Mouse (Mus musculus): Measurements from ENCODE around the gene Gm42906. TPM values are rescaled to one million over a fixed set of nuclear protein-coding genes. Genes with fewer than 3 reads are reported as not detected.

Gene Gm42906
- polyA plus RNA-seq, 1 experiment from 2014 or later: not detected

DNA sequence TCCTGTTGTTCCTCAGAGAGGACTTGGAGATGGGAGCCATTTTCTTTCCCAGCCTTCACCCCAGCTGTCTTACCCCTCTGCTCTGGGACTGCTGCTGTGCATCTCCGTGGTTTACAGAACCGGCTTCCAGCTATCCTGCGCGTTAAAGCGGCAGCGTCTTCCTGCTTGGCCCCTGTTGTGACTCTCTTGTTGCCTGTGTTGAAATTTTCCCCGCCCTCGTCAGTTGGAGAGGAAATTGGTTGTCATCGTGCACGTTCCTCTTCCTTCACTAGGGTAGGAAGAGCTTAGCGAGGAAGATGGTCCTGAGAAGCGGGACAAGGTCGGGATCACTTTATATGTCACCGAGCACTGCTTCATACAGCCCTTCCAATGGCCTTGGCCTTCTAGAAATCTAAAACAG, 407.1 kb downstream of the Gm42906 start:
- WGBS: 82% methylated on average over 14 of the region's 14 CpGs
- H3K9ac ChIP-seq (ENCODE audit: low read length): no peak overlapping the region
- H3K4me2 ChIP-seq: no peak overlapping the region
- H3K4me1 ChIP-seq (ENCODE audit: control insufficient read depth, insufficient read depth, low read length): 0 out of 2 replicates have a peak, but pooled peaks cover 3% of the 10 kb centered on the region
- H3K27ac ChIP-seq (ENCODE audit: low read depth, low read length): no peak overlapping the region
- H3K36me3 ChIP-seq (ENCODE audit: control insufficient read depth, insufficient read depth, low read length): no peaks in the 10 kb centered on the region
- no peak for DNase-seq (ENCODE audit: low spot score, missing footprints)
- H3K4me3 ChIP-seq (ENCODE audit: low read depth, low read length): no peak overlapping the region
- no peaks in the 10 kb centered on the region for H3K9me3 ChIP-seq (ENCODE audit: control insufficient read depth, low read length)
- no peak for ATAC-seq (ENCODE audit: low FRiP score)
- no peaks in the 10 kb centered on the region for H3K27me3 ChIP-seq (ENCODE audit: control insufficient read depth, insufficient read depth, low read length)

DNA sequence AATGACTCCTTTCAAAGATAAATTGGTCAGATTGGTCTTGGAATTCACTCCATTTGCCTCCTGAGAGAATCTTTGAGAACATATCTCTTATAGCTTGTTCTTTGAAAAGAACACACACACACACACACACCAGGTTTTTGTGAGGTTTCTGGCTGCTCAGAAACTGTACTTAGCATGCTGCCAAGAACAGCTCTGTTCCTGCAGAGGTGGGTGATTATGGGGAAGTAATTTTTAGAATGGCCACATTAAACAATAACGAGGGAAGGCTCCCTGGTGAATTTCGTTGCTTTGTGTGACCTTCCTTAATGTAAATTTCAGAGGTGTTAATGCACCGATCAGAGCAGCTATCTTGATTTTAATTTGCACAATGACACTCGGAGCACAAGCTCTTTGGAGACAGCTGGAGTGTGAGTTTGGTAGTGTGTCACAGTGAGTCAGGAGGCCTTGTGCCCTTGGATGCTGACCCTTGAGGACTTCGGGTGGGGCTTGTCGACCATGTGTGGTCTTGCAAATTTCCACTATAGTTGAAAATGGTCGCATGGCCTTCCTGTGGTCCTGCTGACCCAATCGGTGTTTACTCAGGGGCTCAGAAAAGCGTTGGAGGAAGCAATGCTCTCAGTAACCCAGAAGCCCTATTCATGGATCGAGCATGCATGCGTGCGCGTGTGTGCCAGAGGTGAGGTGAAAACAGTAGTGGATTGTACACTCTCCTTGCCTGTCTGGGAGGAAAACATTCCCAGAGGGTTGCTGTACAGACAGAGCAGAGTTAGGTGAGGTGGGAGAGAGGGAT, 407.7 kb downstream of the Gm42906 start:
- no peak overlapping the region for H3K27ac ChIP-seq (ENCODE audit: low read depth, low read length)
- H3K36me3 ChIP-seq (ENCODE audit: control insufficient read depth, insufficient read depth, low read length): no peaks in the 10 kb centered on the region
- H3K9ac ChIP-seq (ENCODE audit: low read length): no peak overlapping the region
- no peak for ATAC-seq (ENCODE audit: low FRiP score)
- no peak overlapping the region for H3K4me2 ChIP-seq
- DNase-seq (ENCODE audit: low spot score, missing footprints): no peak
- H3K27me3 ChIP-seq (ENCODE audit: control insufficient read depth, insufficient read depth, low read length): no peaks in the 10 kb centered on the region
- 78% methylated on average over 13 of the region's 13 CpGs for WGBS
- H3K4me1 ChIP-seq (ENCODE audit: control insufficient read depth, insufficient read depth, low read length): 0 out of 2 replicates have a peak, but pooled peaks cover 3% of the 10 kb centered on the region
- H3K4me3 ChIP-seq (ENCODE audit: low read depth, low read length): no peak overlapping the region
- no peaks in the 10 kb centered on the region for H3K9me3 ChIP-seq (ENCODE audit: control insufficient read depth, low read length)

DNA sequence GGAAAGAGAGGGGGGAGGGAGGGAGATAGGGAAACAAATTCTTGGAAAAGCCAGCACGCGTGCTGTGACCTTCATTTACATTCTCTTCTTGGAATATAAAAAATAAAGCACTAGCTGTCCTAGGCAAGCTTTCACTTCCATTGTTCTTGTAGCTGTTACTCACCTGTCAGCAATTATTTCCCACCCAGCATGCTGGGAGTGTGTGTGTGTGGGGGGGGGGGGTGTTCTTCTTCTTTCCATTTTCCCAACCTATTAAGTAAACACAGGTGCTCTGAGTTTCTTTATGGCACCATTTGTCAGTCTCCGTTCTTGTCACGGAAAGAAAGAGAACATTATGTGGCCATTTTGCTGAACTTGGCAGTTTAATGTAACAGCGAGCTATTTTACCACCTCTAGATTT, 409.0 kb downstream of the Gm42906 start:
- no peak overlapping the region for H3K4me2 ChIP-seq
- no peak for ATAC-seq (ENCODE audit: low FRiP score)
- H3K4me1 ChIP-seq (ENCODE audit: control insufficient read depth, insufficient read depth, low read length): 0 out of 2 replicates have a peak, but pooled peaks cover 3% of the 10 kb centered on the region
- DNase-seq (ENCODE audit: low spot score, missing footprints): no peak
- H3K36me3 ChIP-seq (ENCODE audit: control insufficient read depth, insufficient read depth, low read length): no peaks in the 10 kb centered on the region
- H3K9ac ChIP-seq (ENCODE audit: low read length): no peak overlapping the region
- WGBS: 80% methylated on average over 5 of the region's 5 CpGs
- H3K27me3 ChIP-seq (ENCODE audit: control insufficient read depth, insufficient read depth, low read length): no peaks in the 10 kb centered on the region
- no peaks in the 10 kb centered on the region for H3K9me3 ChIP-seq (ENCODE audit: control insufficient read depth, low read length)
- H3K4me3 ChIP-seq (ENCODE audit: low read depth, low read length): no peak overlapping the region
- H3K27ac ChIP-seq (ENCODE audit: low read depth, low read length): no peak overlapping the region

DNA sequence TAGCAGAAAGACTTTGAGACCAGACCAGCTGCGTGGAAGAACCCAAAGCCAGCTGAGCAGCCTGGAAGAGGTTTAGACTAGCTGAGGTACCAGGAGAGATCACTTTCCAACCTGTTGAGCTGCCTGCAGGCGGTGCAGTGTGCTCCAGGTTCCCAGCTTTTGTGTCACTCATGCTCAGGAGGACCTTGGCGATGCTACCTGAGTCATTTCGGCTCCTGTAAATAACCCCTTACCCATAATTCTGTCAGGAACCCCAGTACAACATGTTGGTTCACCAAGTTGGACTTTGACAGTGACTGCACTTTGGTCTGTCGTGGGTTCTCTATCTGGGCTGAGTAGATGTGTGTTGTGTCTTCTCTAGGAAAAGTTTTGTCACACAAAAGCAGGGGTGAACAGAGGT, 409.5 kb downstream of the Gm42906 start:
- ATAC-seq (ENCODE audit: low FRiP score) (no peak), DNase-seq (ENCODE audit: low spot score, missing footprints) (no peak)
- H3K9me3 ChIP-seq (ENCODE audit: control insufficient read depth, low read length): no peaks in the 10 kb centered on the region
- no peak overlapping the region for H3K9ac ChIP-seq (ENCODE audit: low read length)
- no peak overlapping the region for H3K27ac ChIP-seq (ENCODE audit: low read depth, low read length)
- H3K36me3 ChIP-seq (ENCODE audit: control insufficient read depth, insufficient read depth, low read length): no peaks in the 10 kb centered on the region
- no peak overlapping the region for H3K4me3 ChIP-seq (ENCODE audit: low read depth, low read length)
- no peak overlapping the region for H3K4me2 ChIP-seq
- WGBS: 72% methylated on average over 5 of the region's 5 CpGs
- H3K27me3 ChIP-seq (ENCODE audit: control insufficient read depth, insufficient read depth, low read length): no peaks in the 10 kb centered on the region
- H3K4me1 ChIP-seq (ENCODE audit: control insufficient read depth, insufficient read depth, low read length): 0 out of 2 replicates have a peak, but pooled peaks cover 3% of the 10 kb centered on the region

Other genes with a start within 250 kb of the Gm42906 start
- gene Stard13, start 194.3 kb downstream of the Gm42906 start, polyA plus RNA-seq (2014; fragmentation: Nextera tagmentation; extraction: Ambion mirVana): 2.8 and 2.9 TPM in 2 replicates
- gene Vmn2r18, start 177.9 kb upstream of the Gm42906 start, polyA plus RNA-seq (2014; fragmentation: Nextera tagmentation; extraction: Ambion mirVana): 0.07 and 0.18 TPM in 2 replicates
- gene Rfc3, start 223.1 kb upstream of the Gm42906 start, polyA plus RNA-seq (2014; fragmentation: Nextera tagmentation; extraction: Ambion mirVana): 144 and 149 TPM in 2 replicates